Mouse (Mus musculus): ENCODE results near the gene C330007P06Rik.

C330007P06Rik gene

DNA sequence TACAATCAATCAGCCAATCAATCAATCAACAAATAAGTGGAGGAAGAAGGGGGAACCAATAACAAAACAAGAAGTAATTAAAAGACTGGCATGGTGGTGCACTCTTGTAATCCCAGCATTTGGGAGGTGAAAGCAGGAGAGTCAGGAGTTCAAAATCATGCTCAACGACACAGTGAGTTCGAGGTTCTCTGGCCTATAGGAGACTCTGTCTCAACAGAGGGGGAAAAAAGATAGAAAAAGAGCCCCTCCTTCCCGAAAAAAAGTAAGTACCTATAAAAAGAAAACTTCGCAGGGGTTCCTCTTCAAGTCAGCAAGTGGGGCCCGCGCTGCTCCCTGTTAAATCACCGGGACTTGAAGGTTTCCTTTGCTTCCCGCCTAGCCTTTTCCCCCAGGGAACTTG lies at the start of gene C330007P06Rik, which contains the start of gene Ube2a:
Gene C330007P06Rik (minus strand): TSS at position 347 of the 400 bp plus-strand sequence.
Gene Ube2a (plus strand): TSS at position 136 of the 400 bp plus-strand sequence.
- DNase-seq: no peak

DNA sequence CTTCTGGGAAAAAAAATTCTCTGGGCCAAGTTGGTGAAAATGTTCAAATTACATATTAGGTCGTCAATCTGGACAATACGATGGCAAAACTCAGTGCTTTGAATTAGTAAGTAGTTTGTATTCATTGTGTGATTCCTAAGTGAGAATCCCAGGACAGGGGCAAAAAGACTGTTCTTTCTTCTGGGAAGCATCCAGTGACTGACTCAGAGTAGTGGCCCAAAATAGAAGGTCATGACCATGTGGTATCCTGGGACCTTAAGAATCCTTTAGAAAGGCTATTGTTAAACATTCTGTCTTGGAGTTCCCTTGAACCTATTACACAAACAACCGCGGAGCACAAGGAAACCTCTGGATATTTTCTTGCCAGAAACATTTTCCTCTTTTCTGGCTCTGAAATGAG lies 47.4 kb upstream of the C330007P06Rik start:
- no peak for DNase-seq

GRCm38 (mm10) chrX:36917749-36918148 lies 43.8 kb upstream of the C330007P06Rik start:
- DNase-seq: peak in 1 of 2 experiments; percentile 2

- peak; percentile 38 to 55 for DNase-seq
Measured at GRCm38 (mm10) chrX:36911343-36911742, 37.4 kb upstream of the C330007P06Rik start.

- no peak for DNase-seq
Measured at GRCm38 (mm10) chrX:36906539-36906938, 32.6 kb upstream of the C330007P06Rik start.

- DNase-seq: peak; percentile 92 to 94
Measured at GRCm38 (mm10) chrX:36903115-36903768, 29.3 kb upstream of the C330007P06Rik start.

GRCm38 (mm10) chrX:36902321-36903114 lies 28.6 kb upstream of the C330007P06Rik start, which contains the start of gene Nkrf:
Gene Nkrf, minus strand, starts transcription at chrX:36902899.
- DNase-seq: peak; percentile 3 to 45

- no peak for DNase-seq
Measured at GRCm38 (mm10) chrX:36901655-36902054, 27.7 kb upstream of the C330007P06Rik start.

DNA sequence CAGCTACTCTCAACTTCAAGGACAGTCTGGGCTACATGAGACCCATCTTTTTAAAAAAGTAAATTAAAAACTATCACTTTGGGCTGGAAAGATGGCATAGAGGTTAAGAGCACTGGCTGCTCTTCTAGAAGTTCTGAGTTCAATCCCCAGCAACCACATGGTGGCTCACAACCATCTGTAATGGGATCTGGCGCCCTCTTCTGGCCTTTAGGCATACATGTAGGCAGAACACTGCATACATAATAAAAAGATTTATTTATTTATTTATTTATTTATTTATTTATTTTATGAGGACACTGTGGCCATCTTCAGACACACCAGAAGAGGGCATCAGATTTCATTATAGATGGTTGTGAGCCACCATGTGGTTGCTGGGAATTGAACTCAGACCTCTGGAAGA lies 25.0 kb upstream of the C330007P06Rik start:
- peak in 1 of 2 experiments; percentile 30 for DNase-seq

DNA sequence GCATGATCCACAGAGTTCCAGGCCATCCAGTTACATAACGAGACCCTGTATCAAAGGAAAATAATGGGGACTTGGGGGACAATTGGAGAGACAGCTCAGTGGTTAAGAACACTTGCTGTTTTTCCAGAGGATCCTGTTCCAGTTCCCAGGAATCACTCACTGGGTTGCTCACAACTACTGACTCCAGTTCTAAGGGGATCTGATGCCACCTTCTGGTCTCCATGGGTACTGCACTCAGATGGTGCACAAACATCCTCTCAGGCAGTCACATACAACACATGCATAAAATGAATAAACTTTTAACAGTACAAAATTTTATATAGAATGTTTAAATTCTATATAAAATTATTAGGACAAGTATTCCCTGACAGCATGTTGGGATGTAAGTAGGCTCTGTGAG lies 10.8 kb upstream of the C330007P06Rik start:
- peak in 1 of 2 experiments; percentile 14 for DNase-seq

GRCm38 (mm10) chrX:36874704-36875128 lies 805 bp upstream of the C330007P06Rik start:
- DNase-seq: peak in 1 of 2 experiments; percentile 36

- peak; percentile 94 to 96 for DNase-seq
Measured at GRCm38 (mm10) chrX:36874178-36874696, 326 bp upstream of the C330007P06Rik start.

DNA sequence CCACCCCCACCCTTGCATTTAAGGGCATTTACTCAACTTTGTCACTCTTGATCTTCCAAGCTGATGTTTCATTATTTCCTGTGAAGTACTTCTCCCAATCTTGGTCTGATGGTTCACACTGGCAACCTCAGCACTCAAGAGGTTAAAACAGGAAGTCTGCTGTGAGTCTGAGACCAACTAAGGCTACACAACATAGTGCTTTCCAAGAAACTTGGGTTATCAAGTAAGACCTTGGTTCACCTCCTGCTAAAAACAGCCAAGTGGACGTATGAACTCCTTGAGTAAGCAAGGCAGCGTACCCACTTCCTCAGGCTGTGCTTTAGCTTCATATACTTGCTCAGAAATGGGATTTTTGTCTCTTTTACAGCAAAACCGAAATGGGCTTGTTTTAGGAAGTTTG lies 3.5 kb downstream of the C330007P06Rik start:
- no peak for DNase-seq

GRCm38 (mm10) chrX:36864609-36865328 lies 9.1 kb downstream of the C330007P06Rik start:
- no peak for DNase-seq

- DNase-seq: peak; percentile 87 to 91
Measured at GRCm38 (mm10) chrX:36863766-36864608, 9.9 kb downstream of the C330007P06Rik start.

- no peak for DNase-seq
Measured at GRCm38 (mm10) chrX:36852631-36853030, 21.3 kb downstream of the C330007P06Rik start.

- DNase-seq: no peak
Measured at GRCm38 (mm10) chrX:36847152-36847551, 26.8 kb downstream of the C330007P06Rik start.

- DNase-seq: no peak
Measured at GRCm38 (mm10) chrX:36843346-36843990, 30.4 kb downstream of the C330007P06Rik start.

- DNase-seq: no peak
Measured at GRCm38 (mm10) chrX:36841698-36842097, 32.2 kb downstream of the C330007P06Rik start.

DNA sequence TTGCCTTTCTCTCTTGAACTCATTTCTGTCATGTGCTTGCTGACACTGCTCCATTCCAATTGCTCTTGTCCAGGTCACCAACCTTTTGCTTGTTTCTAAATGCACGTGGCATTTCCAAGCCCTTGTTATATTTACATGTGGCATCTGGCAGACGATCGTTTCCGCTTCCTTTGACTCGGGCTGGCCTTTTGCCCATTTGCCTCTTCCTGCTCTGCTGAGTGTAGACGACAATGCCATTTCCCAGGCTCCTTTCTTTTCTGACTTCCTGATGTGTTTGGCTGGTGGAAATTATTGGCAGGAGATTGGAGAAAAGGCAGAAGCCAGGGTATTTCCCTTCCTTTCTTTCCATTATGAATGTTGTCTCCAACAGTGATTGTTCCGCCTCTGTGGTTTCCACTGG lies 34.5 kb downstream of the C330007P06Rik start:
- peak; percentile 68 to 69 for DNase-seq

GRCm38 (mm10) chrX:36837069-36837676 lies 36.7 kb downstream of the C330007P06Rik start:
- DNase-seq: no peak

All from kidney, postnatal 25 days (tissue).